Mouse (Mus musculus) midbrain, embryonic 15.5 days (tissue): ENCODE data around the gene Mrpl57. TPM values are rescaled to one million over a fixed set of nuclear protein-coding genes. Genes with fewer than 3 reads are reported as not detected.

Experiments
- ATAC-seq: fragments of 200-750 bp; cut with Nextera tagmentation; replicated peaks from 2 replicates; pipeline ENCODE4 v1.8.0; 2017; ENCODE audit warnings: moderate TSS enrichment
- H3K27ac ChIP-seq: fragments of 300-500 bp; sonication (generic); 2 replicates; pipeline ENCODE4 v1.5.1; 2015; ENCODE audit warnings: mild to moderate bottlenecking, inconsistent platforms
- H3K27me3 ChIP-seq: fragments of 300-500 bp; sonication (generic); replicated peaks from 2 replicates; pipeline ENCODE4 v1.6.1; 2015; ENCODE audit warnings: inconsistent platforms
- H3K36me3 ChIP-seq: fragments of 300-500 bp; sonication (generic); replicated peaks from 2 replicates; pipeline ENCODE4 v1.6.1; 2015; ENCODE audit warnings: inconsistent platforms
- H3K4me1 ChIP-seq: fragments of 300-500 bp; sonication (generic); 2 replicates; pipeline ENCODE4 v1.6.1; 2015; ENCODE audit warnings: inconsistent platforms
- H3K4me2 ChIP-seq: fragments of 300-500 bp; sonication (generic); 2 replicates; pipeline ENCODE4 v1.6.1; 2015; ENCODE audit warnings: inconsistent platforms, mild to moderate bottlenecking, moderate library complexity
- H3K4me3 ChIP-seq: fragments of 300-500 bp; sonication (generic); 2 replicates; pipeline ENCODE4 v1.5.1; 2015; ENCODE audit warnings: mild to moderate bottlenecking, inconsistent platforms
- H3K9ac ChIP-seq: fragments of 300-500 bp; sonication (generic); 2 replicates; pipeline ENCODE4 v1.6.1; 2015; ENCODE audit warnings: mild to moderate bottlenecking, inconsistent platforms
- H3K9me3 ChIP-seq: fragments of 300-500 bp; sonication (generic); 2 replicates; pipeline ENCODE4 v1.6.1; 2016; ENCODE audit warnings: inconsistent platforms
- WGBS: fragments of 180-500 bp; shearing (Covaris S2); methylation state at CpG from one replicate; pipeline ENCODE4 v1.1.7; 2015; ENCODE audit warnings: mixed read lengths; 5-methylcytosine and 5-hydroxymethylcytosine counted together
- microRNA-seq: library from miRNA; unstranded; fragments of <30 nt; microRNA quantifications from one replicate; pipeline ENCODE4, GENCODE M21; 2016
- polyA plus RNA-seq: library from polyadenylated mRNA; unstranded; fragments of >200 nt; fragmentation: Nextera tagmentation; extraction: Ambion mirVana; gene quantifications from 2 replicates; pipeline ENCODE4 v1.2.1, GENCODE M21; 2015

Mrpl57 gene
- polyA plus RNA-seq, 1 experiment from 2014 or later = 132 TPM

GRCm38 (mm10) chr14:57865256-57865655, 39.2 kb downstream of the Mrpl57 start:
- H3K4me2 ChIP-seq = no peak overlapping the region
- no peak for ATAC-seq
- no peak overlapping the region for H3K27ac ChIP-seq
- peaks cover 23% of the 10 kb centered on the region for H3K36me3 ChIP-seq
- H3K4me1 ChIP-seq = no peaks in the 10 kb centered on the region
- no peak overlapping the region for H3K4me3 ChIP-seq
- no peak overlapping the region for H3K9ac ChIP-seq
- no peaks in the 10 kb centered on the region for H3K27me3 ChIP-seq
- H3K9me3 ChIP-seq = no peaks in the 10 kb centered on the region
- 88% methylated on average over 3 of the region's 3 CpGs for WGBS

- no peak overlapping the region for H3K4me2 ChIP-seq
- no peaks in the 10 kb centered on the region for H3K27me3 ChIP-seq
- H3K4me1 ChIP-seq = no peaks in the 10 kb centered on the region
- WGBS = 92% methylated on average over 3 of the region's 3 CpGs
- no peak for ATAC-seq
- no peaks in the 10 kb centered on the region for H3K9me3 ChIP-seq
- no peak overlapping the region for H3K27ac ChIP-seq
- no peak overlapping the region for H3K4me3 ChIP-seq
- no peak overlapping the region for H3K9ac ChIP-seq
- peaks cover 18% of the 10 kb centered on the region for H3K36me3 ChIP-seq
These were observed 40.7 kb downstream of the Mrpl57 start for GRCm38 (mm10) chr14:57866676-57867276.

GRCm38 (mm10) chr14:57877921-57878320, 51.9 kb downstream of the Mrpl57 start:
- no peak overlapping the region for H3K9ac ChIP-seq
- peaks cover 8% of the 10 kb centered on the region; the same call in 1 of the 2 replicates for H3K36me3 ChIP-seq
- no peaks in the 10 kb centered on the region for H3K9me3 ChIP-seq
- no peak for ATAC-seq
- H3K4me1 ChIP-seq = peaks cover 8% of the 10 kb centered on the region; the same call in 1 of the 2 replicates
- 93% methylated on average over 9 of the region's 9 CpGs for WGBS
- no peak overlapping the region for H3K4me3 ChIP-seq
- no peak overlapping the region for H3K4me2 ChIP-seq
- no peak overlapping the region for H3K27ac ChIP-seq
- no peaks in the 10 kb centered on the region for H3K27me3 ChIP-seq

Small RNA genes within 50 kb of the gene (microRNA-seq; reads per million reads assigned to microRNA genes)
- gene Mir3077 = 0.55 reads per million

Other genes starting within 250 kb of the Mrpl57 start
- 12.9 and 13.1 TPM in 2 replicates for gene Xpo4, start 160.8 kb upstream of the Mrpl57 start, polyA plus RNA-seq
- not detected in 2 replicates for gene Gm49361, start 80.1 kb upstream of the Mrpl57 start, polyA plus RNA-seq
- 7.6 TPM in 2 replicates for gene Lats2, start 67.8 kb upstream of the Mrpl57 start, polyA plus RNA-seq
- 25.4 and 29.5 TPM in 2 replicates for gene Sap18, start 28.1 kb upstream of the Mrpl57 start, polyA plus RNA-seq
- 6.2 and 6.9 TPM in 2 replicates for gene Ska3, start within 50 bp of the Mrpl57 start, polyA plus RNA-seq
- gene Zdhhc20, start 64.0 kb downstream of the Mrpl57 start, polyA plus RNA-seq = 37.4 and 41.3 TPM in 2 replicates
- 69.3 and 70.7 TPM in 2 replicates for gene Micu2, start 173.0 kb downstream of the Mrpl57 start, polyA plus RNA-seq
- gene Fgf9, start 244.3 kb downstream of the Mrpl57 start, polyA plus RNA-seq = 20.8 and 21.0 TPM in 2 replicates